Mouse (Mus musculus) lung, embryonic 15.5 days (tissue): ENCODE results near the gene Nasp. TPM values are rescaled to one million over a fixed set of nuclear protein-coding genes. Genes with fewer than 3 reads are reported as not detected.

ENCODE experiments used
- ATAC-seq: fragments of 200-750 bp; cut with Nextera tagmentation; 2 replicates; pipeline ENCODE4 v1.8.0; 2017; ENCODE audit warnings: moderate number of reproducible peaks, borderline replicate concordance; ENCODE audit not compliant: low FRiP score, low TSS enrichment; ENCODE audit errors: extremely low read depth
- H3K27ac ChIP-seq: fragments of 300-500 bp; sonication (generic); 2 replicates; pipeline ENCODE4 v1.5.1; 2015; ENCODE audit warnings: moderate library complexity, mild to moderate bottlenecking, inconsistent platforms
- H3K27me3 ChIP-seq: fragments of 300-500 bp; sonication (generic); 2 replicates; pipeline ENCODE4 v1.6.1; 2015; ENCODE audit warnings: inconsistent platforms
- H3K36me3 ChIP-seq: fragments of 300-500 bp; sonication (generic); 2 replicates; pipeline ENCODE4 v1.6.1; 2015; ENCODE audit warnings: inconsistent platforms
- H3K4me1 ChIP-seq: fragments of 300-500 bp; sonication (generic); 2 replicates; pipeline ENCODE4 v1.6.1; 2015; ENCODE audit warnings: inconsistent platforms
- H3K4me2 ChIP-seq: fragments of 300-500 bp; sonication (generic); 2 replicates; pipeline ENCODE4 v1.6.1; 2015; ENCODE audit warnings: inconsistent platforms, mild to moderate bottlenecking, moderate library complexity
- H3K4me3 ChIP-seq: fragments of 300-500 bp; sonication (generic); 2 replicates; pipeline ENCODE4 v1.5.1; 2015; ENCODE audit warnings: mild to moderate bottlenecking, inconsistent platforms
- H3K9ac ChIP-seq: fragments of 300-500 bp; sonication (generic); 2 replicates; pipeline ENCODE4 v1.6.1; 2015; ENCODE audit warnings: inconsistent platforms
- H3K9me3 ChIP-seq: fragments of 300-500 bp; sonication (generic); 2 replicates; pipeline ENCODE4 v1.6.1; 2016; ENCODE audit warnings: inconsistent platforms
- WGBS: fragments of 180-500 bp; shearing (Covaris S2); methylation state at CpG from one replicate; pipeline ENCODE4 v1.1.7; 2015; 5-methylcytosine and 5-hydroxymethylcytosine counted together
- polyA plus RNA-seq: library from polyadenylated mRNA; unstranded; fragments of >200 nt; fragmentation: Nextera tagmentation; extraction: Ambion mirVana; gene quantifications from 2 replicates; pipeline ENCODE4 v1.2.1, GENCODE M21; 2015

Gene Nasp
- polyA plus RNA-seq, 1 experiment from 2014 or later, result 131 TPM

DNA sequence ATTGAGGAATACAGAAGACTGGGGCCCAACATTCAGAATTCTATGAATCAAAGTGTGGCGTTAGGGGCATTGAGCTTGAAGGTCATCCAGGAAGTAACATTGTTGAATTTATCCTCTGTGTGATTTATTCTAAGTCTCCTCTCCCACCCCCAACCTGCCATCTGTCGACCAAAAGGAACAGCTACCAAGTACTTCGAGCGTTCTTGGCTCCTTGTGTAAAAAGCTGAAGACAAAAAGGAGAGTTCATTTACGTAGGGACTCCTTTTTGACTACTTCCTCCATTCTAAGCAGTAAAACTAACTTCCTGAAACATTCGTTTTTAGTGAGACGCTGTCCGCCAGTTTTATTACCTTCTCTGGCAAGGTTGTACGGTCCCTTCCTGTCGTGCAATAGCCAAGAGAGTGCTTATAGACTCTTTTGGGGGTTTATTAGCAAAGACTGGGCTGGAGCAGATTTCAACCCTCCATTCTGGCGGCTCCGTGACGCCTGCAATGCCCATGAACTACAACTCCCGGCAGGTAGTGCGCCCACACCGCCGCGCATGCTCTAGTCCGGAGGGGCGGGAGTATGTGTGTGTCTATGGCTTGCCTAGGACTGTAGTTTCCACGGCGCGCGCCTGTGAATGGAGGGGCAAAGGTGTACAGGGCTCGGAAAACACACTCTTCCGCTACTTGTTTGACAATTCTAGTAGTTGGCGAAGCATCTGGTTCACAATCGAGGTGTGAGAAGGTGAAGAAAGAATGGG lies 71.0 kb downstream of the Nasp start:
- H3K9ac ChIP-seq, result peak overlapping the region; percentile 72
- peak overlapping the region; percentile 95 for H3K27ac ChIP-seq
- WGBS, result under 1% methylated on average over 28 of the region's 28 CpGs
- H3K4me1 ChIP-seq, result peaks cover 7% of the 10 kb centered on the region; the same call in 1 of the 2 replicates
- no peaks in the 10 kb centered on the region for H3K9me3 ChIP-seq
- peak; percentile 95 for ATAC-seq
- no peaks in the 10 kb centered on the region for H3K27me3 ChIP-seq
- H3K36me3 ChIP-seq, result peaks cover 13% of the 10 kb centered on the region
- H3K4me2 ChIP-seq, result peak overlapping the region; percentile 74
- H3K4me3 ChIP-seq, result peak overlapping the region; percentile 75

DNA sequence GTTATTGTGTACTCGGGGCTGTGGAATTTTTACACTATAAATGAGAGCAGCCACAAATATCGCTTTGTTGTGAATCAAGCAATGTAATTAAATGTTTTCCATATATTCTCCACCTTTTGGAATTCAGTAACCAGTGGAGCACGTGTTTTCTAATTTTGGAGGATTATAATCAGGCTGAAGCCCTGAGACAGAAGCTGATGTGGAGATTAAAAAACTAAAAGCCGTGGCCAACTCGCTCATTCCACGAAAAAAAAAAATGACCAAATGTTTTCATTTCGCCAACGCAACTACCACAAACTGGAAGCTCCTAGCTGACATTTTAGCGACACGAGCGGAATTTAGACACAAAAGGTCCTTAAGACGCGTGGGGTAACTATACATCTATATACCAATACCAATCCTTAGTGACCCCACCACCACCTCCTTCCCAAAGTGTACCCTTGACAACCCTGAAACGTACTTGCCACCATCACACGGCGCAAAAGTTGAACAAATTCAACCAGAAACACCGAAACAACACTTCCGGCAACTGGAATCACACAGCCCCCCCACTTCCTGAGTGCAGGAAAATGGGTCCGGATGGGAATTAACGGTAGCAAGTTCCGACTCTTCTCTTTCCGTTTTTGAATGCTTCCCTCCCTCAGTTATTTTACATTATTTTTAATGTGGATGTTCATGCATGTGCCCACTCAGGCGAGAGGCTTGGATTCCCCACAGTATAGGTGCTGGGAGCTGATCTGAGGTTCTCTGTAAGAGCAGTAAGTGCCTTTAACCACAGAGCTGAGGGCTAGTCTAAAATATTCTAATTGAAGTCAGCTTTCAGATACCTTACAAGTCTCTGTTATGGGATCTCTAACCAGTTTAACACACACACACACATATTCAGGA lies 72.1 kb downstream of the Nasp start, which contains the start of gene Tmem69:
TSS of gene Tmem69 (minus strand) at position 524 of the 888 bp plus-strand sequence.
- H3K4me3 ChIP-seq, result peak within 1 kb of the TSS; percentile 75
- peaks cover 7% of the 10 kb centered on the region; the same call in 1 of the 2 replicates for H3K4me1 ChIP-seq
- peak within 1 kb of the TSS; percentile 72 for H3K9ac ChIP-seq
- no peaks in the 10 kb centered on the region for H3K27me3 ChIP-seq
- peak within 1 kb of the TSS; percentile 74 for H3K4me2 ChIP-seq
- 2% methylated on average over 23 of the region's 23 CpGs for WGBS
- H3K36me3 ChIP-seq, result peaks cover 13% of the 10 kb centered on the region
- peak within 1 kb of the TSS; percentile 95 for H3K27ac ChIP-seq
- H3K9me3 ChIP-seq, result no peaks in the 10 kb centered on the region
- ATAC-seq, result no peak

DNA sequence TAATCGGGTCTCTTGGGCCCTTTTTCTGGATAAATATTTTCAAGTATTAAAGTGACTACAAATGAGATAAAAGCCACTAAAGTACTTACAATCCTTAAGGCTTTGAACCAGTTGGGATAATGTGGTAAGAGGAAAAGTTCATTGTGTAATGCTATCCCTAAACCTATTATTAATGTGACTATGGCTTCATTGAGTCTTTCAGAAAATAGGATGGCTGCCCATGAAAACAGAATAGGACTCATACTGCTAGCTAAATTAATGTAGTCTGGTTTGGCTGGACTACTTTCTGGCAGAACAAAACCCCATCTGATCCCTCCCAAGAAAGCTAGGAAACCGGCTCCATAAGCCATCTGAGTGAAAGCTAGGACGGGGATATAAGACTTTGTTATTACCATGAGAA lies 74.7 kb downstream of the Nasp start:
- no peaks in the 10 kb centered on the region for H3K4me1 ChIP-seq
- H3K4me2 ChIP-seq, result no peak overlapping the region
- no peaks in the 10 kb centered on the region for H3K9me3 ChIP-seq
- WGBS, result 87% methylated on average over 3 of the region's 3 CpGs
- H3K4me3 ChIP-seq, result no peak overlapping the region
- H3K27me3 ChIP-seq, result no peaks in the 10 kb centered on the region
- H3K36me3 ChIP-seq, result peaks cover 13% of the 10 kb centered on the region
- no peak overlapping the region for H3K9ac ChIP-seq
- H3K27ac ChIP-seq, result no peak overlapping the region
- no peak for ATAC-seq

Other genes starting within 250 kb of the Nasp start
- 14.8 and 16.1 TPM in 2 replicates for gene Mast2, start 163.8 kb downstream of the Nasp start, polyA plus RNA-seq
- 14.1 TPM in 2 replicates for gene Ipp, start 120.4 kb downstream of the Nasp start, polyA plus RNA-seq
- 22.8 and 26.7 TPM in 2 replicates for gene Tmem69, start 72.0 kb downstream of the Nasp start, polyA plus RNA-seq
- 28.9 and 33.0 TPM in 2 replicates for gene Gpbp1l1, start 70.3 kb downstream of the Nasp start, polyA plus RNA-seq
- 6.3 and 9.1 TPM in 2 replicates for gene Ccdc17, start 31.3 kb downstream of the Nasp start, polyA plus RNA-seq
- 820 and 831 TPM in 2 replicates for gene Akr1a1, start 23.7 kb upstream of the Nasp start, polyA plus RNA-seq
- gene Prdx1, start 57.6 kb upstream of the Nasp start, polyA plus RNA-seq, result 1,493 and 1,538 TPM in 2 replicates
- gene Mmachc, start 80.5 kb upstream of the Nasp start, polyA plus RNA-seq, result 24.7 and 24.9 TPM in 2 replicates
- 31.7 and 33.8 TPM in 2 replicates for gene Ccdc163, start 80.6 kb upstream of the Nasp start, polyA plus RNA-seq
- gene Tesk2, start 93.0 kb upstream of the Nasp start, polyA plus RNA-seq, result 6.7 and 7.6 TPM in 2 replicates
- gene Toe1, start 179.7 kb upstream of the Nasp start, polyA plus RNA-seq, result 36.4 and 37.8 TPM in 2 replicates
- gene Mutyh, start 179.8 kb upstream of the Nasp start, polyA plus RNA-seq, result 17.2 and 18.6 TPM in 2 replicates
- 0.52 and 0.71 TPM in 2 replicates for gene Hpdl, start 193.8 kb upstream of the Nasp start, polyA plus RNA-seq
- 0.56 and 0.58 TPM in 2 replicates for gene Zswim5, start 249.4 kb upstream of the Nasp start, polyA plus RNA-seq